Mouse (Mus musculus) skeletal muscle tissue, adult 2 months (tissue): ENCODE data around the gene Cfap54.

Experiments used
- DNase-seq: peaks from one replicate; pipeline ENCODE4 v3.0.0-alpha.2; 2012; ENCODE audit warnings: low read depth, low spot score

Cfap54 gene

GRCm38 (mm10) chr10:92782691-92783090, 298.7 kb downstream of the Cfap54 start:
- no peak for DNase-seq

GRCm38 (mm10) chr10:92754359-92754758, 327.1 kb downstream of the Cfap54 start:
- no peak for DNase-seq

- no peak for DNase-seq
Measured at GRCm38 (mm10) chr10:92730339-92730738, 351.1 kb downstream of the Cfap54 start.

- DNase-seq: no peak
Measured at GRCm38 (mm10) chr10:92728723-92729122, 352.7 kb downstream of the Cfap54 start.
